Mouse (Mus musculus) brain, embryonic 14.5 days (tissue): ENCODE data around the gene Gm5622.

Experiments
- CTCF ChIP-seq: fragments of 200-500 bp; IDR thresholded peaks from 2 replicates; pipeline ENCODE4 v1.5.1; 2012; ENCODE audit warnings: inconsistent platforms, mild to moderate bottlenecking, moderate library complexity, borderline replicate concordance; ENCODE audit not compliant: insufficient read depth, insufficient read length; ENCODE audit errors: extremely low read depth
- POLR2A ChIP-seq: fragments of 200-500 bp; IDR thresholded peaks from 2 replicates; pipeline ENCODE4 v1.6.1; 2012; ENCODE audit warnings: mild to moderate bottlenecking, inconsistent platforms, borderline replicate concordance; ENCODE audit not compliant: poor library complexity, insufficient read depth, insufficient read length, severe bottlenecking; ENCODE audit errors: extremely low read depth

GRCm38 (mm10) chr14:51552490-51552889, at the start of gene Gm5622:
- TF ChIP-seq POLR2A (no peak), CTCF (no peak)
